Mouse (Mus musculus) heart, embryonic 10.5 days (tissue): ENCODE measurements at regions not wholly inside any gene's neighbourhood (a gene's known extent, or its start where the extent isn't known, plus 50 kb on each side); places are given as distances from the start of the nearest gene placed in this dataset.
A peak's percentile ranks its signal among the peaks of the same experiment; 100 is the strongest.

ENCODE experiments used
- DNase-seq: peaks from one replicate; pipeline ENCODE4 v3.0.0-alpha.2; 2017; ENCODE audit warnings: low spot score
- H3K27ac ChIP-seq: fragments of 300-500 bp; sonication (generic); 2 replicates; pipeline ENCODE4 v1.5.1; 2016; ENCODE audit warnings: mild to moderate bottlenecking
- H3K27me3 ChIP-seq: fragments of 300-500 bp; sonication (generic); 2 replicates; pipeline ENCODE4 v1.6.1; 2016; ENCODE audit warnings: mild to moderate bottlenecking; ENCODE audit not compliant: poor library complexity, insufficient read depth, severe bottlenecking
- H3K36me3 ChIP-seq: fragments of 300-500 bp; sonication (generic); 2 replicates; pipeline ENCODE4 v1.6.1; 2016; ENCODE audit warnings: mild to moderate bottlenecking, moderate library complexity
- H3K4me1 ChIP-seq: fragments of 300-500 bp; sonication (generic); 2 replicates; pipeline ENCODE4 v1.6.1; 2016; ENCODE audit warnings: mild to moderate bottlenecking
- H3K4me3 ChIP-seq: fragments of 300-500 bp; sonication (generic); 2 replicates; pipeline ENCODE4 v1.5.1; 2016; ENCODE audit warnings: mild to moderate bottlenecking, moderate library complexity
- H3K9me3 ChIP-seq: fragments of 300-500 bp; sonication (generic); 2 replicates; pipeline ENCODE4 v1.6.1; 2016; ENCODE audit warnings: mild to moderate bottlenecking, moderate library complexity
- WGBS: fragments of 180-500 bp; shearing (Covaris S2); methylation state at CpG from one replicate; pipeline ENCODE4 v1.1.7; 2016; 5-methylcytosine and 5-hydroxymethylcytosine counted together

DNA sequence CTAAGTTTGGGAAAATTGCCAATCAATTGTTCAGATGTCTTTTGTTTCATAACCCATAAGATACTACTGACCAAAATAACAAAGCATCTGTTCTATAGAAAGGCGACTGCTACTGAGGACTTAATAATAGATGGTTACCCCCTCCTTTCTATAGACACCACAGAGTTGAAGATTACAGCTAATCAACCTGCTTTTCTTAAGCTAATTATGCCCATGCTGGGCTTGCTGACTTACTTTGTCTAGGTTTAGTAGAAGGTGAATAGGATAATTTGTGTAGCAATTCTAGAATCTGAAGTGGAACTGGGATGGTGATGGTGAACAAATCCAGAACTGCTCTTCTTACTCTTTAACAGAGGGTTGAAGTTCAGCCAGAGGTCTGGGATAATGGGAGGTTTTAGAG is 53.8 kb upstream of the Tbx18 start:
- 76% methylated on average over 1 of the region's 1 CpGs for WGBS
- Histone ChIP-seq H3K9me3 (no peaks in the 10 kb centered on the region), H3K27me3 (no peaks in the 10 kb centered on the region), H3K27ac (no peak overlapping the region), H3K36me3 (no peaks in the 10 kb centered on the region), H3K4me3 (no peak overlapping the region), H3K4me1 (no peaks in the 10 kb centered on the region)
- DNase-seq: no peak

- Histone ChIP-seq H3K4me1 (no peaks in the 10 kb centered on the region), H3K9me3 (no peaks in the 10 kb centered on the region), H3K36me3 (no peaks in the 10 kb centered on the region), H3K4me3 (no peak overlapping the region), H3K27ac (no peak overlapping the region), H3K27me3 (no peaks in the 10 kb centered on the region)
- DNase-seq: no peak
- WGBS: 65% methylated on average over 2 of the region's 2 CpGs
These were observed 80.7 kb upstream of the Tbx18 start for GRCm38 (mm10) chr9:87811746-87812145.

DNA sequence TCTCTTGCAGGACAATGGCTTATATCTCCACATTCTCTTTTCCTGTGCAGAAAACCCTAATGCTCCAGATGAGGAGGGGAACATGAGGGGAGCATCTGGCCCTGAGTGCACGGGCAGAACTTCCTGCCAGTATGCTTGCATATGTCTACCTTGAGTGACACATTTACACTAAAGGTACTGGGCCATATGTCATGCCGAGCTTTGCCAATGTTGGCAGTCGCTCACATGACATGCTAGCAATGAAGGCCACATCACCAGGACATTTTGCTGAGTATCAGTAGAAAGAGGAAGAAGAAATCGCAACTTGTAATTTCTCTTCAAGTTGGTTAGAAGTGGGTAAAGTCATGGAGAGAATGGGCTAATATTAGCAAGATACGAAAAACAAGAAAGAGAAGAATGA is 91.2 kb upstream of the Tbx18 start:
- 81% methylated on average over 5 of the region's 5 CpGs for whole genome bisulfite sequencing
- Histone ChIP-seq H3K4me3 (no peak overlapping the region), H3K4me1 (no peaks in the 10 kb centered on the region), H3K27ac (no peak overlapping the region), H3K36me3 (no peaks in the 10 kb centered on the region), H3K27me3 (no peaks in the 10 kb centered on the region), H3K9me3 (no peaks in the 10 kb centered on the region)
- no peak for DNase-seq

DNA sequence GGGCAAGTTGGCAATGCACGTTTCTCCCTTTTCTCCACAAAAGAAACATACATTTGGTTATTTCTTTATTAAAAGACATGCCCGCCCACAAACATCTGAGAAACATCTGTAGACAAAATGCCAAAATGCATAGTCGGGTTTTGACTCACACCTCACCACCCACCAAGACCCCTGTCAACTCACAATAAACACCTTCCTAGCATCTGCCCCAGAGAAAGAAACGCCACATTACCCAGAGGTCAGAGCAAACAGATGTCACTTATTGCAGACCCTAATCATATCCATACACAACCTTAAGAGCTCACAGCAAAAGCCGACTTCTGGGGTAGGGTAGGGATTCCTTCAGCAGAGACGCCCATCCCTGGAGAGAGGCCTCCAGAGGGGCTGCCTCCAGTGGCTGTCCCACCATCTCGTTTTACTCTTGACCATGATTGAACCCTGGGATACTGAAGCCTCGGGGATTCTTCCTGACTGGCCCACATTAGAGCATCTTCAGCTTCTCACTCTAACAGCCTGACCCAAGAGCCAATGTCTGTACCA is 93.7 kb upstream of the Tbx18 start:
- DNase-seq: no peak
- H3K4me1 ChIP-seq: no peaks in the 10 kb centered on the region
- H3K27me3 ChIP-seq: no peaks in the 10 kb centered on the region
- no peak overlapping the region for H3K4me3 ChIP-seq
- no peak overlapping the region for H3K27ac ChIP-seq
- H3K36me3 ChIP-seq: no peaks in the 10 kb centered on the region
- 70% methylated on average over 8 of the region's 8 CpGs for WGBS
- H3K9me3 ChIP-seq: no peaks in the 10 kb centered on the region

- H3K9me3 ChIP-seq: no peaks in the 10 kb centered on the region
- H3K4me3 ChIP-seq: no peak overlapping the region
- no peaks in the 10 kb centered on the region for H3K4me1 ChIP-seq
- no peak for DNase-seq
- peaks cover 39% of the 10 kb centered on the region for H3K27me3 ChIP-seq
- no peak overlapping the region for H3K27ac ChIP-seq
- no peaks in the 10 kb centered on the region for H3K36me3 ChIP-seq
- WGBS: 63% methylated on average over 6 of the region's 6 CpGs
These were observed 112.8 kb upstream of the Tbx18 start for GRCm38 (mm10) chr9:87843898-87844297.

- Histone ChIP-seq H3K36me3 (no peaks in the 10 kb centered on the region), H3K4me3 (no peak overlapping the region), H3K4me1 (no peaks in the 10 kb centered on the region), H3K27ac (no peak overlapping the region), H3K27me3 (peaks cover 39% of the 10 kb centered on the region), H3K9me3 (no peaks in the 10 kb centered on the region)
- WGBS: 74% methylated on average over 2 of the region's 2 CpGs
- DNase-seq: no peak
These were observed 113.4 kb upstream of the Tbx18 start for GRCm38 (mm10) chr9:87844453-87844852.

DNA sequence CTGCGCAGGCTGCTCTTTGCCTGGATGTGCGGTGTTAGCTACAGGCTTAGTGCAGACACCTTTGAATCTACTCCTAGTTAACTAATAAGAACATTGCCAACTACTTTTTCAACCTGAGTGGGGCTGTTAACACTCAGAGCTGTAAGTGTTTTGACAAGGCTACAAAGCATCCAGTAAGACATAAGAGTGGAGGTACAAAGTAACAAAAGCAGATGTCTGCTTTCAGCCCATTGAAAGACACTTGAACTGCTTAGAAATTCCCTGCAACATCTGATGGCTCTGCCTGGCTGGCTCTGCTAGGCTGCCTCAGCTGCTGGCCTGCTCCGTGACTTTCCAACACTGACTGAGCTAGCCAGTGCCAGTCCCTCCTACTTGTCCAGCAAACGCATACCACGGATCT is 117.8 kb upstream of the Tbx18 start:
- Histone ChIP-seq H3K4me3 (no peak overlapping the region), H3K27ac (no peak overlapping the region), H3K9me3 (no peaks in the 10 kb centered on the region), H3K4me1 (no peaks in the 10 kb centered on the region), H3K36me3 (no peaks in the 10 kb centered on the region), H3K27me3 (peaks cover 53% of the 10 kb centered on the region)
- peak; percentile 78 for DNase-seq
- WGBS: 49% methylated on average over 5 of the region's 5 CpGs

DNA sequence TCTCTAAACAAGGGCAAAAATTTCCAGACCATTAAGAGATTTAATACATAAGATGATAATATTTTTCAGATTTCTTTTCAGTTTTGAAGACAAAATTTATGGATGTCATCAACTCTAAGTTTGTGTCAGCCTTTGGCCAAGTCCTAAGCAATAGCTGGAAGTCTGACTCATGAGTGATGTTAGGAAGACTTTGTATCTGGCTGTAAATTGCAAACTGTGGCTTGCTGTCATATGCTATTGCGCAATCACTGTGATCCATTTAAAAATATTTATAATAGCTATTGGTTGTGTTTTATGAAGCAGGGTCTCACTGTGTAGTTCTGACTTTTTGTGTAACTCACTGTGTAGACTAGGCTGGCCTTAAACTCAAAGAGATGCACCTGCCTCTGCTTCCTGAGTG is 119.1 kb upstream of the Tbx18 start:
- Histone ChIP-seq H3K9me3 (no peaks in the 10 kb centered on the region), H3K4me1 (no peaks in the 10 kb centered on the region), H3K27me3 (peaks cover 51% of the 10 kb centered on the region), H3K4me3 (no peak overlapping the region), H3K27ac (no peak overlapping the region), H3K36me3 (no peaks in the 10 kb centered on the region)
- DNase-seq: no peak
- 93% methylated on average over 1 of the region's 1 CpGs for WGBS

DNA sequence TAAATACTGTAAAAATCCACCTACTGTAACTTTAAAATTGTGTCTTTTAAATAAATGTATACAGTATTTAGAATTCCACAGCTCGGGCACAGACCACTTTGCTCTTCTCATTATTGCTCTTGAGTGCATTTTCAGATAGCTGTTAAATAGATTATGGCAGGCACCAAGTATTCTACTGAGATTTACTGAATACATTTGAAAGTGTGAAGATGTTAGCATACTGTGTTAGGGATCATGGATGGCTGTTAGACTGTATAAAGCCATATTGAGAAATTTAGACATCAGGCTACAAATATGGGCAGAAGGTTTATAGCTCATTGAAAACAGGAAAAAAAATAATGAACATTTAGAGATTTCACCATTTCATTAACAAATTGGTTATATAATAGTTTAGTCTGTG is 130.5 kb upstream of the Tbx18 start:
- Histone ChIP-seq H3K27ac (no peak overlapping the region), H3K4me3 (no peak overlapping the region), H3K9me3 (no peaks in the 10 kb centered on the region), H3K36me3 (no peaks in the 10 kb centered on the region), H3K4me1 (no peaks in the 10 kb centered on the region), H3K27me3 (peaks cover 39% of the 10 kb centered on the region)
- 63% methylated on average over 1 of the region's 1 CpGs for WGBS
- no peak for DNase-seq

GRCm38 (mm10) chr9:87865236-87865635 is 134.2 kb upstream of the Tbx18 start:
- H3K27ac ChIP-seq: no peak overlapping the region
- DNase-seq: no peak
- no peaks in the 10 kb centered on the region for H3K4me1 ChIP-seq
- H3K9me3 ChIP-seq: no peaks in the 10 kb centered on the region
- H3K27me3 ChIP-seq: peaks cover 10% of the 10 kb centered on the region; the same call in 1 of the 2 replicates
- no peak overlapping the region for H3K4me3 ChIP-seq
- 85% methylated on average over 6 of the region's 6 CpGs for WGBS
- H3K36me3 ChIP-seq: no peaks in the 10 kb centered on the region

DNA sequence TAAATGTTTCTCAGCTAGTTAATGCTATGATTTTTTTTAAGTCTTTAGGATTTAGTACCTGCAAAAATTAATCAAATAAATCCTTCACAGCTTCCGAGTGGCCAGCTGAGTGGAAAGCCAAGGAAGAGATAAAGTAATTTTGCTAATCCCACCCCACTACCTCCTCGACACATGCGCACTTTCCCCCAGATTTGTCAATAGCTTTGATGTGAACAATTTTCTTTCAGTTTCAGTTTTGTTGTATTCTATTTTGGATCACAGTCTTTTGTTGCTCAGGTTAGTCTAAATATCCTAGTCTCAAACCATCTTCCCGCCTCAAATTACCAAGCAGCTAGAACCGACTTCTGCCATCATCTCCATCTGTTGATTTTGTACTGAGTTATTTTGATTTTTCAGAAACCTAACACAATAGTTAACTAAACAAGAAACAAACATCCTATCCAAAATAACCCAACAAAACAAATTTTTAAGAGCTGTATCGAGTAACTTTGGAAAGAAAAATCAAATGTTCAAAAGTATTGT is 141.4 kb upstream of the Tbx18 start:
- DNase-seq: no peak
- H3K36me3 ChIP-seq: no peaks in the 10 kb centered on the region
- WGBS: 86% methylated on average over 6 of the region's 6 CpGs
- H3K4me3 ChIP-seq: no peak overlapping the region
- H3K9me3 ChIP-seq: no peaks in the 10 kb centered on the region
- no peak overlapping the region for H3K27ac ChIP-seq
- H3K4me1 ChIP-seq: no peaks in the 10 kb centered on the region
- no peaks in the 10 kb centered on the region for H3K27me3 ChIP-seq

GRCm38 (mm10) chr9:87882587-87882986 is 151.5 kb upstream of the Tbx18 start:
- Histone ChIP-seq H3K27me3 (no peaks in the 10 kb centered on the region), H3K9me3 (no peaks in the 10 kb centered on the region), H3K36me3 (no peaks in the 10 kb centered on the region), H3K4me3 (no peak overlapping the region), H3K4me1 (no peaks in the 10 kb centered on the region), H3K27ac (no peak overlapping the region)
- WGBS: 75% methylated on average over 1 of the region's 1 CpGs
- DNase-seq: no peak

- Histone ChIP-seq H3K36me3 (no peaks in the 10 kb centered on the region), H3K27ac (no peak overlapping the region), H3K27me3 (no peaks in the 10 kb centered on the region), H3K4me1 (no peaks in the 10 kb centered on the region), H3K4me3 (no peak overlapping the region), H3K9me3 (no peaks in the 10 kb centered on the region)
- no peak for DNase-seq
These were observed 152.0 kb upstream of the Tbx18 start for GRCm38 (mm10) chr9:87883069-87883468.

- no peak overlapping the region for H3K27ac ChIP-seq
- H3K4me1 ChIP-seq: no peaks in the 10 kb centered on the region
- no peaks in the 10 kb centered on the region for H3K36me3 ChIP-seq
- DNase-seq: no peak
- 45% methylated on average over 4 of the region's 4 CpGs for WGBS
- H3K27me3 ChIP-seq: no peaks in the 10 kb centered on the region
- no peak overlapping the region for H3K4me3 ChIP-seq
- no peaks in the 10 kb centered on the region for H3K9me3 ChIP-seq
These were observed 163.0 kb upstream of the Tbx18 start for GRCm38 (mm10) chr9:87894051-87894450.
